ENCODE assay signal across 10 mouse cellular contexts in the genomic region with DNA sequence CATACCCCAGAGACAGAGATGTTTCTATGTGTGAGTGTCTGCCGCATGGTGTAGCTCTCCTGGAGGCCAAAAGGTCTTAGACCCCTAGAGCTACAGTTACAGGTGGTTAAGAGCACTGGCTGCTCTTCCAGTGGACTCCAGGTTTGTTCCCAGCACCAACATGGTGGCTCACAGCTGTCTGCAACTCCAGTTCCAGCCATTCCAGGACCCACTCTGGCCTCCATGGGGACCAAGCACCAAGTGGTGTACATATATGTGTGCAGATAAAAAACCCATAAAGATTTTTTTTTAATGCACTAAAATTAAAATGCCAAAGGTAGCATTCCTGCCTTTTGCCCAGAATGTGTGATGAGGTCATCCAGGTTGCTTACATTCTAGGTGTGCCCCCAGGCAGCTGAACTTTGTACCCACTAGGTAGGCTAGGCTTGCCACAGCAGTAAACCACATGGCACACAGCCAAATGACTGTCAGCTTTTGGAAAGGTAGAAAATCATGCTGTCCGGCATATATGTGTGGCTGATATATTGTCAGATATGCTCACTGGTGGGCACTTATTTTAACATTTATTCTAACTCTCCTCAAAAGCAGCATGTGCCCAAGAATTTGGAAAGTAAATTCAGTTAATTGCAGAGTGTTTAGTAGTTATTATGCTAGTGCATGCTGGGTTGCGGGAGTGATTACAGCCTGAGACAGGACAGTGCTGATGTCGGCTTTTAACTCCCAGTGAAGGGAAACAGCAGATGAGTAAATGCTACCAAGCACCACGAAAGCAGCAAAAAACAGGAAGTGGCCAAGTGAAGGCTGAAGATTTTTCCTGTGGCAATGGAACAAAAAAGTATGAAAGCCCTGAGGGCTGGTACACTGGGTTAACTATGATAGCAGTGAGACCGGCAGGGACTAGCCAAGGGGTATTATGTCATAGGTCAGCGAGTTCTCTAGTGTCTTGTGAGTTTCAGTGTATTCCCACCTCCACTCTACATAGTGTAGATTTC. TPM values are rescaled to one million over a fixed set of nuclear protein-coding genes. Genes with fewer than 3 reads are reported as not detected.
DNase-seq lines count a peak whose midpoint lies in the region; ATAC-seq and TF ChIP-seq lines count a peak whose summit lies in the region.
"Had no signal": no experiment of that assay in that cellular context is flagged by ENCODE, and none has a peak within 500 bp of the region (broad histone marks: within the 10 kb centered on the region; RNA-seq: fewer than 3 reads in every experiment).

No protein-coding gene starts in this region.

- H3K4me1 ChIP-seq in spleen, adult 2 months (ENCODE audit: control insufficient read depth, insufficient read depth, insufficient read length), result peaks cover 2% of the 10 kb centered on the region; the same call in 1 of the 2 replicates
- no peaks in the 10 kb centered on the region for H3K4me1 ChIP-seq in hindbrain, embryonic 14.5 days (replicated peaks; ENCODE audit: control insufficient read depth, insufficient read depth, low read length)
- H3K4me1 ChIP-seq: midbrain, embryonic 12.5 days had no signal

- peak in 1 of 2 experiments; percentile 33 for DNase-seq in spleen, adult 2 months (ENCODE audit: low read depth in 1 of 2, low spot score in 2 of 2)
- no peak for DNase-seq in spleen, postnatal 10 days (ENCODE audit: low spot score in 2 of 2)
- peak; percentile 77 to 80 for DNase-seq in kidney, postnatal 36 days
- DNase-seq in splenic B cell, adult 2 months (ENCODE audit: low read depth, low spot score), result peak; percentile 36
- DNase-seq in retina, postnatal 1 day, result no peak
- DNase-seq in hindbrain, embryonic 14.5 days (ENCODE audit: low spot score), result no peak
- no peak for DNase-seq in left cerebral cortex, adult 18-20 months (ENCODE audit: low spot score in 2 of 2)
- DNase-seq: thymus, postnatal 14 days had no signal

- no peak for TF ChIP-seq POLR2A in spleen, adult 2 months (IDR thresholded peaks at IDR 0.05; ENCODE audit: low read depth, low read length)

- peak overlapping the region; percentile 55; the same call in 1 of the 2 replicates for H3K27ac ChIP-seq in spleen, adult 2 months (ENCODE audit: insufficient read depth, low read length)
- H3K27ac ChIP-seq in hindbrain, embryonic 14.5 days, result no peak overlapping the region
- H3K27ac ChIP-seq: midbrain, embryonic 12.5 days had no signal

- no peak overlapping the region for H3K4me3 ChIP-seq in spleen, adult 2 months (ENCODE audit: extremely low read depth, insufficient read depth, insufficient read length)
- no peak overlapping the region for H3K4me3 ChIP-seq in hindbrain, embryonic 14.5 days (replicated peaks; ENCODE audit: low read length)
- H3K4me3 ChIP-seq: midbrain, embryonic 12.5 days had no signal

- no peak for TF ChIP-seq CTCF in spleen, adult 2 months (IDR thresholded peaks at IDR 0.05; ENCODE audit: extremely low read depth, insufficient read depth, insufficient read length, insufficient replicate concordance)

- no peaks in the 10 kb centered on the region for H3K9me3 ChIP-seq in hindbrain, embryonic 14.5 days (ENCODE audit: control insufficient read depth, low read length)
- H3K9me3 ChIP-seq: midbrain, embryonic 12.5 days had no signal

- no peak overlapping the region for H3K9ac ChIP-seq in hindbrain, embryonic 14.5 days
- H3K9ac ChIP-seq: midbrain, embryonic 12.5 days had no signal

- 38% methylated on average over 7 of the region's 7 CpGs for WGBS in spleen, adult 2 months
- 91% methylated on average over 7 of the region's 7 CpGs for WGBS in hindbrain, embryonic 14.5 days

- H3K27me3 ChIP-seq in spleen, adult 2 months (ENCODE audit: control insufficient read depth, insufficient read depth, low read length), result no peaks in the 10 kb centered on the region
- no peaks in the 10 kb centered on the region for H3K27me3 ChIP-seq in splenic B cell, adult 2 months (ENCODE audit: control insufficient read depth, insufficient read depth, low read length, poor library complexity, severe bottlenecking)
- H3K27me3 ChIP-seq in hindbrain, embryonic 14.5 days (ENCODE audit: control insufficient read depth, insufficient read depth, low read length), result no peaks in the 10 kb centered on the region
- H3K27me3 ChIP-seq: midbrain, embryonic 12.5 days had no signal

- peak; percentile 72 to 74 for ATAC-seq in hematopoietic stem cell, adult 5-6 weeks (replicated peaks in 1 of 2; ENCODE audit: insufficient read depth in 1 of 2, low FRiP score in 2 of 2, low TSS enrichment in 1 of 2, low read depth in 1 of 2, poor library complexity in 2 of 2, severe bottlenecking in 2 of 2)
- ATAC-seq in hindbrain, embryonic 14.5 days (ENCODE audit: low FRiP score), result no peak

- peaks cover 25% of the 10 kb centered on the region for H3K36me3 ChIP-seq in spleen, adult 2 months (ENCODE audit: control insufficient read depth, insufficient read depth, low read length)
- peaks cover 6% of the 10 kb centered on the region for H3K36me3 ChIP-seq in splenic B cell, adult 2 months (ENCODE audit: control insufficient read depth, insufficient read depth, low read length, poor library complexity, severe bottlenecking)
- peaks cover 61% of the 10 kb centered on the region for H3K36me3 ChIP-seq in hindbrain, embryonic 14.5 days (replicated peaks; ENCODE audit: control insufficient read depth, insufficient read depth)

- no peak overlapping the region for H3K4me2 ChIP-seq in hindbrain, embryonic 14.5 days (replicated peaks)
- H3K4me2 ChIP-seq: midbrain, embryonic 12.5 days had no signal

RNA-seq across cellular contexts. Expression of gene Sdcbp2, which starts 9.2 kb away (rescaled TPM):
- 2.3 TPM in 2 replicates for polyA plus RNA-seq in spleen, adult 2 months (2012; rRNA removed)
- 0.63 TPM in 1 of 2 replicates, not detected in the other for total RNA-seq in hematopoietic stem cell, adult 5-6 weeks (2017)
- 0.55 and 0.83 TPM in 2 replicates for polyA plus RNA-seq in hindbrain, embryonic 14.5 days (2014; fragmentation: Nextera tagmentation; extraction: Ambion mirVana)
- 1 to 10 TPM; 1.1 to 1.7 TPM for total RNA-seq in left cerebral cortex, adult 18-20 months (2021)

RNA-seq across cellular contexts. Expression of gene Fkbp1a, which starts 20.9 kb away (rescaled TPM):
- polyA plus RNA-seq in spleen, adult 2 months (2012; rRNA removed), result 33.4 and 37.1 TPM in 2 replicates
- 33.6 and 41.1 TPM in 2 replicates for total RNA-seq in hematopoietic stem cell, adult 5-6 weeks (2017)
- 643 and 689 TPM in 2 replicates for polyA plus RNA-seq in hindbrain, embryonic 14.5 days (2014; fragmentation: Nextera tagmentation; extraction: Ambion mirVana)
- total RNA-seq in left cerebral cortex, adult 18-20 months (2021), result 100 to 1,000 TPM; 748 to 757 TPM

Comparison
In these comparisons a context has a peak if more than half of its experiments do, and no peak if none do; other contexts are left out.
1. DNase-seq: peak in kidney, postnatal 36 days (2 of 2) and splenic B cell, adult 2 months (single experiment); none in spleen, postnatal 10 days (0 of 2), retina, postnatal 1 day (single experiment), hindbrain, embryonic 14.5 days (single experiment) and left cerebral cortex, adult 18-20 months (0 of 2).
2. RNA of gene Fkbp1a, which starts 20.9 kb away (total RNA-seq): 748 to 757 TPM in left cerebral cortex, adult 18-20 months; 33.6 to 41.1 TPM in hematopoietic stem cell, adult 5-6 weeks; every median in the first group is over 10 times any median in the second.